Mouse (Mus musculus) monocyte, adult 2 months (primary cell): ENCODE measurements around the gene Tm4sf19.

Experiments used
- DNase-seq, 2 experiments: peaks; one replicate each; pipeline ENCODE4 v3.0.0; 2022; ENCODE audit warnings: low spot score in 2 of 2, low read depth in 1 of 2

The Tm4sf19 gene

GRCm38 (mm10) chr16:32400267-32400666, at the start of gene Tm4sf19:
Gene Tm4sf19 (plus strand): TSS chr16:32400506.
- peak in 1 of 2 experiments; percentile 26 for DNase-seq

GRCm38 (mm10) chr16:32350776-32351175, 49.5 kb upstream of the Tm4sf19 start:
- no peak for DNase-seq

GRCm38 (mm10) chr16:32363530-32363929, 36.8 kb upstream of the Tm4sf19 start:
- no peak for DNase-seq

GRCm38 (mm10) chr16:32371351-32371750, 29.0 kb upstream of the Tm4sf19 start:
- DNase-seq, result no peak

GRCm38 (mm10) chr16:32379575-32379974, 20.7 kb upstream of the Tm4sf19 start:
- DNase-seq, result no peak

- no peak for DNase-seq
These were observed 17.4 kb upstream of the Tm4sf19 start for GRCm38 (mm10) chr16:32382901-32383300.

- DNase-seq, result no peak
These were observed 15.4 kb upstream of the Tm4sf19 start for GRCm38 (mm10) chr16:32384885-32385284.

- DNase-seq, result no peak
These were observed 13.5 kb upstream of the Tm4sf19 start for GRCm38 (mm10) chr16:32386826-32387225.

GRCm38 (mm10) chr16:32389049-32389448, 11.3 kb upstream of the Tm4sf19 start:
- DNase-seq, result no peak

- DNase-seq, result no peak
These were observed 10.5 kb upstream of the Tm4sf19 start for GRCm38 (mm10) chr16:32389841-32390240.

- no peak for DNase-seq
These were observed 9.4 kb upstream of the Tm4sf19 start for GRCm38 (mm10) chr16:32390882-32391281.

GRCm38 (mm10) chr16:32395679-32396540, 4.4 kb upstream of the Tm4sf19 start:
- no peak for DNase-seq

GRCm38 (mm10) chr16:32396541-32396835, 3.8 kb upstream of the Tm4sf19 start:
- DNase-seq, result no peak

GRCm38 (mm10) chr16:32398206-32398605, 2.1 kb upstream of the Tm4sf19 start:
- DNase-seq, result no peak

- DNase-seq, result peak; percentile 73 to 82
These were observed 1.1 kb downstream of the Tm4sf19 start for GRCm38 (mm10) chr16:32401335-32401965.

- DNase-seq, result peak in 1 of 2 experiments; percentile 53
These were observed 2.5 kb downstream of the Tm4sf19 start for GRCm38 (mm10) chr16:32402818-32403217.

- DNase-seq, result no peak
These were observed 5.4 kb downstream of the Tm4sf19 start for GRCm38 (mm10) chr16:32405716-32406115.

- DNase-seq, result no peak
These were observed 6.4 kb downstream of the Tm4sf19 start for GRCm38 (mm10) chr16:32406671-32407070.

- DNase-seq, result no peak
These were observed 7.4 kb downstream of the Tm4sf19 start for GRCm38 (mm10) chr16:32407730-32408129.

- no peak for DNase-seq
These were observed 17.2 kb downstream of the Tm4sf19 start for GRCm38 (mm10) chr16:32417457-32417856.

- peak; percentile 94 to 96 for DNase-seq
These were observed 19.5 kb downstream of the Tm4sf19 start, which contains the start of gene Tctex1d2 for GRCm38 (mm10) chr16:32419517-32420483. Gene Tctex1d2 (plus strand): TSS chr16:32419702.
